Mouse (Mus musculus): ENCODE results near the gene Gm20605. TPM values are rescaled to one million over a fixed set of nuclear protein-coding genes. Genes with fewer than 3 reads are reported as not detected.
"Not testable (repeated sequence)": the region's sequence is repeated elsewhere in the genome, so short reads cannot be mapped to it uniquely, and the experiment has no call there.

Gene Gm20605
- polyA plus RNA-seq, 1 experiment, result 14.8 TPM

- TF ChIP-seq POLR2A (IDR thresholded peaks at IDR 0.05; ENCODE audit: borderline replicate concordance, extremely low read depth, insufficient read depth, insufficient read length, poor library complexity, severe bottlenecking), result no peak
- no peak for TF ChIP-seq CTCF (IDR thresholded peaks at IDR 0.05; ENCODE audit: borderline replicate concordance, extremely low read depth, insufficient read depth, insufficient read length)
- DNase-seq (ENCODE audit: low read depth), result no peak
Measured at GRCm38 (mm10) chr5:137600281-137600618, 28.7 kb upstream of the Gm20605 start.

- peak; percentile 14; the same call in 1 of the 2 replicates for TF ChIP-seq POLR2A (IDR thresholded peaks at IDR 0.05; ENCODE audit: borderline replicate concordance, extremely low read depth, insufficient read depth, insufficient read length, poor library complexity, severe bottlenecking)
- no peak for TF ChIP-seq CTCF (IDR thresholded peaks at IDR 0.05; ENCODE audit: borderline replicate concordance, extremely low read depth, insufficient read depth, insufficient read length)
- peak; percentile 100 for DNase-seq (ENCODE audit: low read depth)
Measured at GRCm38 (mm10) chr5:137600619-137601364, 28.2 kb upstream of the Gm20605 start, which contains the start of gene Mospd3. Gene Mospd3, minus strand, starts transcription at chr5:137601058.

GRCm38 (mm10) chr5:137601365-137601729, 27.6 kb upstream of the Gm20605 start:
- no peak for TF ChIP-seq POLR2A (IDR thresholded peaks at IDR 0.05; ENCODE audit: borderline replicate concordance, extremely low read depth, insufficient read depth, insufficient read length, poor library complexity, severe bottlenecking)
- no peak for TF ChIP-seq CTCF (IDR thresholded peaks at IDR 0.05; ENCODE audit: borderline replicate concordance, extremely low read depth, insufficient read depth, insufficient read length)
- DNase-seq (ENCODE audit: low read depth), result no peak

- TF ChIP-seq POLR2A (IDR thresholded peaks at IDR 0.05; ENCODE audit: borderline replicate concordance, extremely low read depth, insufficient read depth, insufficient read length, poor library complexity, severe bottlenecking) (no peak), CTCF (IDR thresholded peaks at IDR 0.05; ENCODE audit: borderline replicate concordance, extremely low read depth, insufficient read depth, insufficient read length) (no peak)
- no peak for DNase-seq (ENCODE audit: low read depth)
Measured at GRCm38 (mm10) chr5:137607860-137608653, 20.9 kb upstream of the Gm20605 start.

- no peak for TF ChIP-seq CTCF (IDR thresholded peaks at IDR 0.05; ENCODE audit: borderline replicate concordance, extremely low read depth, insufficient read depth, insufficient read length)
- no peak for DNase-seq (ENCODE audit: low read depth)
Measured at GRCm38 (mm10) chr5:137608654-137609190, 20.3 kb upstream of the Gm20605 start.

GRCm38 (mm10) chr5:137609292-137609691, 19.7 kb upstream of the Gm20605 start:
- no peak for TF ChIP-seq POLR2A (IDR thresholded peaks at IDR 0.05; ENCODE audit: borderline replicate concordance, extremely low read depth, insufficient read depth, insufficient read length, poor library complexity, severe bottlenecking)
- no peak for TF ChIP-seq CTCF (IDR thresholded peaks at IDR 0.05; ENCODE audit: borderline replicate concordance, extremely low read depth, insufficient read depth, insufficient read length)
- no peak for DNase-seq (ENCODE audit: low read depth)

GRCm38 (mm10) chr5:137610056-137610455, 18.9 kb upstream of the Gm20605 start:
- TF ChIP-seq POLR2A (IDR thresholded peaks at IDR 0.05; ENCODE audit: borderline replicate concordance, extremely low read depth, insufficient read depth, insufficient read length, poor library complexity, severe bottlenecking) (no peak), CTCF (IDR thresholded peaks at IDR 0.05; ENCODE audit: borderline replicate concordance, extremely low read depth, insufficient read depth, insufficient read length) (no peak)
- DNase-seq (ENCODE audit: low read depth), result no peak

GRCm38 (mm10) chr5:137610548-137611244, 18.3 kb upstream of the Gm20605 start:
- no peak for TF ChIP-seq CTCF (IDR thresholded peaks at IDR 0.05; ENCODE audit: borderline replicate concordance, extremely low read depth, insufficient read depth, insufficient read length)
- no peak for TF ChIP-seq POLR2A (IDR thresholded peaks at IDR 0.05; ENCODE audit: borderline replicate concordance, extremely low read depth, insufficient read depth, insufficient read length, poor library complexity, severe bottlenecking)
- no peak for DNase-seq (ENCODE audit: low read depth)

GRCm38 (mm10) chr5:137611245-137611602, 17.8 kb upstream of the Gm20605 start:
- TF ChIP-seq POLR2A (IDR thresholded peaks at IDR 0.05; ENCODE audit: borderline replicate concordance, extremely low read depth, insufficient read depth, insufficient read length, poor library complexity, severe bottlenecking), result no peak
- TF ChIP-seq CTCF (IDR thresholded peaks at IDR 0.05; ENCODE audit: borderline replicate concordance, extremely low read depth, insufficient read depth, insufficient read length), result no peak
- no peak for DNase-seq (ENCODE audit: low read depth)

- no peak for DNase-seq (ENCODE audit: low read depth)
- TF ChIP-seq CTCF (IDR thresholded peaks at IDR 0.05; ENCODE audit: borderline replicate concordance, extremely low read depth, insufficient read depth, insufficient read length) (no peak), POLR2A (IDR thresholded peaks at IDR 0.05; ENCODE audit: borderline replicate concordance, extremely low read depth, insufficient read depth, insufficient read length, poor library complexity, severe bottlenecking) (no peak)
Measured at GRCm38 (mm10) chr5:137613076-137613475, 15.9 kb upstream of the Gm20605 start.

GRCm38 (mm10) chr5:137613550-137613949, 15.4 kb upstream of the Gm20605 start, which contains the start of gene Pcolce:
Gene Pcolce, minus strand, starts transcription at chr5:137613784.
- DNase-seq (ENCODE audit: low read depth), result no peak
- no peak for TF ChIP-seq CTCF (IDR thresholded peaks at IDR 0.05; ENCODE audit: borderline replicate concordance, extremely low read depth, insufficient read depth, insufficient read length)

GRCm38 (mm10) chr5:137614921-137615320, 14.1 kb upstream of the Gm20605 start:
- not testable (repeated sequence) for DNase-seq (ENCODE audit: low read depth)
